Mouse (Mus musculus): Measurements from ENCODE around the gene Egflam.

Gene Egflam

DNA sequence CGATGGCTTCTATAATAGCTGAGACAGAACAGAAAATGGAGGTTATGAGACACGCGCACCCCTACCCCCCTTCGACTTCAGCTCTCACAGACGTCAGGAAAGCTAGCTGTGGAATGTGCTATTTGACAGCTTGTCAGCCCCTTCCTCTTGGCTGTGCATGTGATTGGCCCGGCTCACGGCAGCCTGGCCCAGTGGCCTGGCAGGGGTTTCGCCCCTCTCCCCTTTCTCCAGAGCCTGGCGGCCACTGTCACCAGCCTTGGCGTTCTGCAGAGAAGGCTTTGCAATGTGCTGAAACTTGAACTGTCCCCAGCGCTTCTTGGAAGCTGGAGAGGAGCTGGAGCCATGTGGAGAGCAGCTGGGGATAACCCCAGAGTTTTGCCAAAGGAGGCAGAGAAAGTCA lies 175.4 kb downstream of the Egflam start:
- in situ Hi-C loops (cut with MseI, MboI), result loop anchor here (5.0 to 10.0 kb wide), 2 partner anchors 88 to 311 kb away; no protein-coding TSS in a partner anchor

- in situ Hi-C loops (cut with MseI, MboI), result no loop called here
Observed at GRCm38 (mm10) chr15:7217273-7217598, 181.0 kb downstream of the Egflam start.

GRCm38 (mm10) chr15:7216581-7217272 lies 181.5 kb downstream of the Egflam start:
- in situ Hi-C loops (cut with MseI, MboI), result no loop called here

DNA sequence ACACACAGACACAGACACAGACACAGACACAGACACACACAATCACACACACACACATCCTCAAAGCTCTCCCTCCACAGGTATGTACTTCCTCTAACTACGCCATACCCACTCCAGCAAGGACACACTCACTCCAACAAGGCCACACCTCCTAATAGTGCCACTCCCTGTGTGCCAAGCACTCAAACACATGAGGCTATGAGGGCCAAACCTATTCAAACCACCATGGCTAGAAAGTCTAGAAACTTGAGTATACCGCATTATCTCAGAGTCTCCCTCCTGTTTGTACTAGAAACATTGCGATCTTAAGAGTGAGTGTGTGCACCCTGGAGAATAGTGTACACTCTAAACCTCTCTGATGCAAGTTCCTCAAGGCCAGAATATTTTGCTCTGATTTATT lies 182.3 kb downstream of the Egflam start:
- in situ Hi-C loops (cut with MseI, MboI), result no loop called here

DNA sequence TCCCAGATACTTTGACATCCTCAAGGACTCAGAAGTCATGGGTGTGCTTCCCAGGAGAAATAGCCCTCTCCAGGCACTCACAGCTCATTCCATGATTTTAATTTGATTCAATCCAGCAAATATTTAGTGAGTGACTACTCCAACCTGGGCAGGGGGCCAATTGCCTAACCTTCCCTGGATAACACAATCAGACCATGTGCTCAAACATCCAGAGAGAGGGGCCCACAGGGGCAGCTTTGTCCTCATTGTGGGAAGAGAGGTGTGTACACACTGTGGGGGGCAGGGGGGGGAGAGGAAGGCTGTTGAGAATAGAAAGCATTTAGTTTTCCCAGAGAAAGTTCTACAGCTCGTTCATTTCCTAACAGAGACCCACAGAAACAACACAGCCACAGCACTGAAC lies 184.5 kb downstream of the Egflam start:
- in situ Hi-C loops (cut with MseI, MboI), result no loop called here

DNA sequence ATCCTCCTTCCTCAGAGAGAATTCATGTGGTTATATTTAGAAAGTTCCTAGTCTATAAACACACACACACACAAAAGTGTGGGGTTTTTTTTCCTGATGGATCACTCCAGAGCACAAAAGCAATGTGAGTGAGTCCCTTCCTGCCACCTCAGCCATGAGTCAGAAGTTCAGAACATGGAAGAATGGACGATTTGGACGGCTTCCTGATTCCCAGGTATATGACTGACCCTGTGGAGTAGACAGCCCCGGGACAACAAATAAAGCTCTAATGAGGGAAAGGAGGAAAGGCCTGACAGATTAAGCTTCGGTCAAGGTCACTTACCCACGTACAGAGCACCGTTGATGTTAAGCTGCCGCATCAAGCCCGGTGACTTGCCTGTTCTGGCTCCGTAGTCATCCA lies 190.0 kb downstream of the Egflam start:
- in situ Hi-C loops (cut with MseI, MboI), result no loop called here

- in situ Hi-C loops (cut with MseI, MboI), result no loop called here
Observed at GRCm38 (mm10) chr15:7207292-7207691, 190.9 kb downstream of the Egflam start.

DNA sequence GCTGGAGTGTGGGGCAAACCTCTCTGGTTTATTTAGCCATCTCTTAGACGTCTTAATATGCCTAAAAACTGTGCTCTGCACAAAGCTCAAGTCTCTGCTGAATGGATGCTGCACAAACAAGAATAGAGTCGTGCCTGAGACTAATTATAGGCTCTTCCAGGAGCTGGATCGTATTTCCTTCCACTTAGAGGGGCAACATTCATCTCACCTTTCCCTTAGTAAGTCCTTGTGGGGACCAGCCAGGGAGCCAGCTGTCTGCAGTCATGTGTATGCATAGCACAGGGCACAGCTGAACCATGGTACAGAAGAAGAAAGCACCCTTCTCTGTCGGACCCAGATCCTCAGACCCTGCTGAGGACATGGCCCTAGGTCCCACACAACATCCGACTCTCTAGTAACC lies 192.1 kb downstream of the Egflam start:
- in situ Hi-C loops (cut with MseI, MboI), result no loop called here

DNA sequence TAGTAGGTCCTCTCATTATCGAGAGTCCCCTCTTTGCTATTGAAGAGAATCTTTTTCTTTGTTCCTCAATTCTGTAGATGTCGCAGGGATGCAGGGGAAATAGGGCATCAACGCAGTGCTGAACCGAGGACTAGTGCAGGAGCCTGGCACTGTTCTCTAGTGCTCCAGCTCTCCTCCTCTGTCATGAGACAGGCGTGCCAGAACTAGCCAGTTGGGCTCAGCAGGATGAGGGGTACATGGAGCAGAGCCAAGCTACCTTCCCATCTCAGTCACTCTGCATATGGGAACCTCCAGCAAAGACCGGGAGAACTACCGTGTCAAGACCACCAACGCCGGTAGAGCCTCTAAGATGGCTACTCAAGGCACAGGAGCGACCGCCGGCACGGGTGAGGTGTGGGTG lies 193.3 kb downstream of the Egflam start:
- in situ Hi-C loops (cut with MseI, MboI), result no loop called here

- in situ Hi-C loops (cut with MseI, MboI), result no loop called here
Observed at GRCm38 (mm10) chr15:7203606-7204330, 194.4 kb downstream of the Egflam start.

DNA sequence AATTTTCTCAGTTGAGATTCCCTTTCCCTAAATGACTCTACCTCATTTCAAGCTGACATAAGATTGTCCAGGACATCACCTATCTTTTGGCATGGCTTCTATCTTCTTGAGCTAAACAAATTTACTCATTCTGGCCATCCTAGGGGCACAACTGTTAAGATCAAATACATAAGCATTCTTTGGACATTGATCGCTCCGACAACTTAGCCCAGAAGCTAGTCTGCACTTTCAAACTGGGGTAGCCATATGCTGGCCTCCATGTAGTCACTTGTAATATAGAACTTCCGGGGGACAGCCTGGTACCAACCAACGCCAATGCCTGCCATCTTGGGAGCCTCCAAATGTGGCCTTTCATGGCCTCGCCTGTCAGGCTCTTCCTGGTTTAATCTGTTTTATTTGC lies 195.2 kb downstream of the Egflam start:
- in situ Hi-C loops (cut with MseI, MboI), result no loop called here

DNA sequence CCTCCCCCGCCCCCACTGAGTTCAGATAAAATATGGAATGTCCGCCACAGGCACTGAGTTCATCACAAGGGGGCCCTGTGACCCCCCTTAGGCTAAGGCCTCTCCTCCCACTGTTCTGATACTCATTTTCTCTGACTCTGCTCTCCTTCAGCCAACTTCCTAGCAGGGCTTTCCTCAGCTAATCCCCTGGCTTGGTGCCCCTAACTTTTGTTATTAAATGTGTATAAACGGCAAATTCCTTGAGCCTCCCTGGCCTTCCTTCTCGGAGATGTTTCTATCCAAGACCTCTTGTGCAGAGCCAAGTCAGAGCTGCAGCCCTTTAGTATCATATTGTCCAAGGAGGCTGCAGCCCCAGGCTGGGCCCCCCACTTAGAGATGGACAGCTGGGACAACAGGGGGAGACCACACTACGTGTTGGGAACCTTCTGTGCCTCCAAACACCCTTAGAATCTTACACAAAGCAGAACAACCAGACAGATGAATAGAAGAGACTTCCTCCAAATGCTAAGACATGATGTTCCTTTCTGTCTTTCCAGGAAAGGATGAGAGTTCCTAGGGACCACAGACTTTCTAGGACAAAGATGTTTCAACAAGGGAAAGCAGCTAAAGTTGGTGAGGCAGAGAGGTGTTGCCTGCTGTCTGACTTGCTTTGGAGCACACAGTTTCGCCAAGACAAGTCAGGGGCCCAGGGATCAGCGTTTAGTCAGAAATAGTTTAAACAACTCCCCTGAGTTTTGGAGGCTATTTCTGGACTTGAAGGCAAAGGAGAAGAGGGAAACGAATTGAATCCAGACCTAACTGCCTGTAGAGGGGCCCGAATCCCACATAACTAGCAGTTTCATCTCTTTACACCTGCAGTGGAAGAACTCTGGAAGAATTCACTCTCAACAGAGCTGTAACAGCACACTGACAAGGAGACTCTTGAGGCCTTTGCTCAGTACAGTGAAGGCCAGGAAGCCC lies 196.5 kb downstream of the Egflam start:
- in situ Hi-C loops (cut with MseI, MboI), result no loop called here

DNA sequence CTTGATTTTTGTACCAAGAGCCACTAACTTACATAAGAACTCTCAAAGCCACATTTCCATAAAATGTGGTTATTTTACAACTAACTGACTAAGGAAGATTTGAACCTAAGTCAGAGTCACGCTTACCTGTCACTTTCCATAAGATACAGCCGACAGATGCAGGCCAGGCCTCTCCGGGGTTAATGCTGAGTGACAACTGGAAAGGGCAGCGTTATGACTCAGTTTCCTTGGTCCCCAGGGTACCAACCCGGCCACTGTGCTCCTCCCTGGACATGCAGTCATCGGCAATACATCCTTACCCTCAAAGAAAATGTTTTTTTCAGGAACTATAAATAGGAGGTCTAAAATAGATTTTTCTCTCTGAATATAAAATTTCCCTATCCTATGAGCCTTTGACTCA lies 197.9 kb downstream of the Egflam start:
- in situ Hi-C loops (cut with MseI, MboI), result no loop called here

DNA sequence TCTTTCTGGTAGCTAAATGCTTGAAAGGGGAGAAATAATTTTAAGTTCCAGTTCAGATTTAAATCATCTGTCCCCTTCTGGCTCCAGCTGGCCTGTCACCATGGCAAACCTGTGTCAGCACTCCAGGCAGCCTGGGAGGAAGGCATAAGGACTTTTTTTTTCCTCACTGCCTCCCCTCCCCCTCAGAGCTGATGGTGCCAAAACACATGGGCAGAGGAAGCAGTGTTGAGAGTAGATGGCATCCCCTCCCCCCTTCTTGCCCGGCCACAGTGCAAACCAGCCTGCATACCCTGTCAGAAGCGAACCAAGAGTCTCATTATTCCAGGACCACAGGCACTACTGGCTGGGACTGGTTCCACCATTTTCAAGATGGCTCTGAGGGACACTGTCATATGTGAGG lies 199.4 kb downstream of the Egflam start:
- in situ Hi-C loops (cut with MseI, MboI), result no loop called here

GRCm38 (mm10) chr15:7197652-7198445 lies 200.3 kb downstream of the Egflam start:
- in situ Hi-C loops (cut with MseI, MboI), result no loop called here

DNA sequence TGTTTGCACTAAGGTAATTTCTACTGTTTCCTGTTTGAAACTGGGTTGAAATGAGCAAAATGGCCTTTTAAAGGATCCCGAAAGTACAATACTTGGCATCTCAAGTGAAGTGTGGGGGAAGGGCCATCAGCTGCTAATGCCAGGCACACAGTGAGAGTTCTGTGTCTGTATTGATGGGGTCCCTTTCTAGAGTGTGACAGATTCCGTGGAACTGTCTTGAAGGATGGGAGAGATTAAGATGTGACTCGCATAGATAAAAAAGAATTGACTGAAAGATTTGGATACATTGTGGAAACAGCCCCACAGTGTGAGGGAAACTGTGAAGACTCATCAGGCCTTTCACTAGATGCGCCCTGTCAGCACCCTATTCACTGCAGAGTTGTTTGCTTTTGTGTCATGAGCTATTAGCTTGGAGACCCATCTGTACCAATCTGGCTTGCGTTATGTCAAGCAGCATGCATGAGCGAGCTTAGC lies 203.4 kb downstream of the Egflam start:
- in situ Hi-C loops (cut with MseI, MboI), result no loop called here

- in situ Hi-C loops (cut with MseI, MboI), result no loop called here
Observed at GRCm38 (mm10) chr15:7194147-7194720, 204.0 kb downstream of the Egflam start.

DNA sequence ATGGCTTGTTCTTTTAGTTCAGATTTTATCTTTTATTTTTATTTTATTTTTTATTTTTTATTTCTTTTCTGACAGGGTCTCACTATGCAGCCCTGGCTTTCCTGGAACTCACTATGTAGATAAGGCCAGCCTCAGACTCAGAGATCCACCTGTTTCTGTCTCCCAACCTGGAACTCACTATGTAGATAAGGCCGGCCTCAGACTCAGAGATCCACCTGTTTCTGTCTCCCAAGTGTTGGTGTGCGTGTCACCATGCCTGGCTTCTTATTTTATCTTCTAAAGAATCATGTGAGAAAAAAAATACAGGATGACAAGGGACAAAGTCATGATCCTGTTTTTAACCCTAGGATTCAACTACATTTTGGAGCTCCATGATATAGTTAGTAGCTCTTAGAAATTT lies 205.6 kb downstream of the Egflam start:
- in situ Hi-C loops (cut with MseI, MboI), result no loop called here

GRCm38 (mm10) chr15:7191074-7191473 lies 207.1 kb downstream of the Egflam start:
- in situ Hi-C loops (cut with MseI, MboI), result no loop called here

- in situ Hi-C loops (cut with MseI, MboI), result no loop called here
Observed at GRCm38 (mm10) chr15:7189678-7190454, 208.3 kb downstream of the Egflam start.
